Mouse (Mus musculus) ES-E14 (cell line): ENCODE data around the gene Kmt2d. TPM values are rescaled to one million over a fixed set of nuclear protein-coding genes. Genes with fewer than 3 reads are reported as not detected.

Source experiments
- DNase-seq: peaks from one replicate; pipeline ENCODE4 v3.0.0-alpha.2; 2013; ENCODE audit warnings: low read depth, low spot score
- H3K27ac ChIP-seq: 2 replicates; pipeline ENCODE4 v1.5.1; 2012; ENCODE audit warnings: low read depth, mild to moderate bottlenecking, low read length, moderate library complexity, mixed read lengths; ENCODE audit not compliant: poor library complexity, insufficient read depth, severe bottlenecking
- H3K36me3 ChIP-seq: 2 replicates; pipeline ENCODE4 v1.6.1; 2012; ENCODE audit warnings: mild to moderate bottlenecking, low read length, moderate library complexity, mixed read lengths; ENCODE audit not compliant: control insufficient read depth, poor library complexity, insufficient read depth, severe bottlenecking
- H3K4me1 ChIP-seq, 2 experiments: fragments of 150-350 bp in 1 of 2; sonication (generic) in 1 of 2; 2 replicates each; pipeline ENCODE4 v1.6.1; 2012; ENCODE audit warnings: low read length in 2 of 2, mild to moderate bottlenecking in 1 of 2, mixed read lengths in 1 of 2; ENCODE audit not compliant: control insufficient read depth in 2 of 2, insufficient read depth in 2 of 2, poor library complexity in 1 of 2
- H3K4me3 ChIP-seq, 2 experiments: fragments of 150-350 bp in 1 of 2; sonication (generic) in 1 of 2; 2 replicates each; pipeline ENCODE4 v1.5.1; 2012; ENCODE audit warnings: low read length in 2 of 2, low read depth in 1 of 2, mild to moderate bottlenecking in 1 of 2, mixed read lengths in 1 of 2; ENCODE audit not compliant: insufficient read depth in 1 of 2, poor library complexity in 1 of 2, severe bottlenecking in 1 of 2
- H3K9ac ChIP-seq: 2 replicates; pipeline ENCODE4 v1.6.1; 2012; ENCODE audit warnings: low read depth, mild to moderate bottlenecking, low read length, mixed read lengths; ENCODE audit not compliant: poor library complexity, insufficient read depth, severe bottlenecking
- H3K9me3 ChIP-seq: fragments of 150-350 bp; sonication (generic); 2 replicates; pipeline ENCODE4 v1.6.1; 2012; ENCODE audit warnings: low read depth, mild to moderate bottlenecking, low read length; ENCODE audit not compliant: control insufficient read depth, insufficient read depth
- CHD2 ChIP-seq: IDR thresholded peaks from 2 replicates; pipeline ENCODE4 v1.6.1; 2014; ENCODE audit warnings: mild to moderate bottlenecking, low read depth, low read length, inconsistent platforms
- HCFC1 ChIP-seq: IDR thresholded peaks from 2 replicates; pipeline ENCODE4 v1.6.1; 2012; ENCODE audit warnings: low read length, inconsistent platforms, borderline replicate concordance; ENCODE audit not compliant: insufficient read depth
- MAFK ChIP-seq: IDR thresholded peaks from 2 replicates; pipeline ENCODE4 v1.6.1; 2014; ENCODE audit warnings: mild to moderate bottlenecking, low read depth, low read length, inconsistent platforms; ENCODE audit not compliant: insufficient read depth
- ZC3H11A ChIP-seq: IDR thresholded peaks from 2 replicates; pipeline ENCODE4 v1.6.1; 2012; ENCODE audit warnings: low read depth, mild to moderate bottlenecking, inconsistent platforms, low read length, borderline replicate concordance
- ZNF384 ChIP-seq: IDR thresholded peaks from 2 replicates; pipeline ENCODE4 v1.6.1; 2012; ENCODE audit warnings: low read depth, low read length, inconsistent platforms
- in situ Hi-C, 2 experiments: fragments of 600-800 bp; cut with MboI; formaldehyde crosslinking; loops; one replicate each; pipeline ENCODE4 v1.15.1; 2025; ENCODE audit warnings: low sequenced_read_pairs in 2 of 2, inconsistent platforms in 1 of 2; ENCODE audit not compliant: unreplicated experiment in 2 of 2
- total RNA-seq: library from RNA; depleted of rRNA; stranded (reverse); fragments of 300-350 nt; gene quantifications from 2 replicates; pipeline ENCODE4 v1.2.3, GENCODE M21; 2012

The Kmt2d gene
- total RNA-seq, 1 experiment, result 35.9 TPM

DNA sequence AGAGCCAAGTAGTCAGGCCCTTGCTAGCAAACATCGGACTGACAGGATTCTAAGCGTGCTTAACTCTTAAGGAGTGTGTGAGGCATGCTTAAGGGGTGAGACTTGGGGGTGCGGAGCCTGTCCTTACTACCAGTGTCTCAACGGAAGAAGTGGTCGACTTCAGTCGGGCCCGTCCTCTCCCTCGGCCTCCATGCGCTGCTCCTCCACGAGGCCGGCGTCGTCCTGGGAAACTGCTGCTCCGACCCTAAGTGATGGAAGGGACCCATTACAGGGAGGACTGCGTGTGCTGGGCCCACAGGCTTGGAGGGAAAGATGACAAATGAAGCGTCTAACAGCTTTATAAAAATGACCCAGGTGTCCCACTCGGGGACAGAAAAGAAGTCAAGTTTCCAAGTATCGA, 10.1 kb downstream of the Kmt2d start:
- no peak for DNase-seq
- no peaks in the 10 kb centered on the region for H3K4me1 ChIP-seq
- no peak overlapping the region for H3K9ac ChIP-seq
- no peak overlapping the region for H3K4me3 ChIP-seq
- peaks cover 95% of the 10 kb centered on the region for H3K36me3 ChIP-seq
- in situ Hi-C loops, result no loop called here
- H3K9me3 ChIP-seq, result no peaks in the 10 kb centered on the region
- H3K27ac ChIP-seq, result no peak overlapping the region
- TF ChIP-seq ZNF384 (no peak), CHD2 (no peak), HCFC1 (no peak), ZC3H11A (no peak), MAFK (no peak)

- in situ Hi-C loops, result no loop called here
- H3K9ac ChIP-seq, result no peak overlapping the region
- H3K36me3 ChIP-seq, result peaks cover 95% of the 10 kb centered on the region
- DNase-seq, result no peak
- TF ChIP-seq ZNF384 (no peak), ZC3H11A (no peak), CHD2 (no peak), MAFK (no peak), HCFC1 (no peak)
- no peak overlapping the region for H3K4me3 ChIP-seq
- no peak overlapping the region for H3K27ac ChIP-seq
- H3K9me3 ChIP-seq, result no peaks in the 10 kb centered on the region
- no peaks in the 10 kb centered on the region for H3K4me1 ChIP-seq
Observed at GRCm38 (mm10) chr15:98859319-98860043, 11.5 kb downstream of the Kmt2d start.

GRCm38 (mm10) chr15:98854214-98854613, 16.8 kb downstream of the Kmt2d start:
- H3K4me3 ChIP-seq, result no peak overlapping the region
- H3K9ac ChIP-seq, result no peak overlapping the region
- no peaks in the 10 kb centered on the region for H3K9me3 ChIP-seq
- H3K36me3 ChIP-seq, result peaks cover 97% of the 10 kb centered on the region
- no peak for TF ChIP-seq ZNF384
- no peak for TF ChIP-seq CHD2
- TF ChIP-seq HCFC1, result no peak
- no peak for TF ChIP-seq ZC3H11A
- TF ChIP-seq MAFK, result no peak
- in situ Hi-C loops, result no loop called here
- DNase-seq, result no peak
- H3K4me1 ChIP-seq, result no peaks in the 10 kb centered on the region; a peak in 1 of 4 replicates
- no peak overlapping the region for H3K27ac ChIP-seq

DNA sequence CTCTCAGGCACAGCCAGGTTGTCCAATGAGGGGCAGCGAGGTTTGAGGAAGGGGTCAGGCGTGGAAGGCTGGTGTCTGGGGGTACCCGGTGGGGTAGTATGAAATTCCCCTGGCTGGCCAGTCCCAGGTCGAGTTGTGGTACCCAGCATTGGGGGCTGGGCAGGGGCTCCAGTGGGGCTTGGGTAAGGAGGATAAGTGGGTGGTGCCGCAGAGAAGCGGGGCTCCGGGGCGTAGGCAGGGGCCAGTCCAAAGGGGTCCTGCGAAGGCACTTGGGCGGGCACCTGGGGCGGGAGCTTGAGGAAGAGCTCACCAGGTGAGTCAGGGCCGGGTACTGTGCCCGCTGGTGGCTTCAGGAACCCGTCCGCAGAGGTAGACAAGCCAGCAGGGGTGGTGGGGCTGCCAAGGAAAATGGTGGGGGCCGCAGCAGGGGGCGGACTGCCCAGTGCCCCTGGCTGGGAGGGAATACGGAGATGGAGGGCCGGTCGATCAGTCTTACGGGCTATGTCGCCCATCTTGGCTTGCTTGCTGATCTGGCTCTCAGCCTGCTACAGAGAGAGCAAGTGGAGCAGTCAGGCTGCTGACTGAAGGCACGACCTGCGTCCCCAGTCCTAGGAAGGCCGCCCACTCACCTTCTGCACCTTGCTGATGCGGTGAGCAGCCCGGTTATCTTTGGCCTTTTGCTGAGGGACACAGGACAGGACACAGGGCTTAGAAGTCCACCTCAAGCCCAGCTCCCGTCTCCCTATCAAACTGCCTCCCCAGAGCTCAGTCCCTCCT, 17.7 kb downstream of the Kmt2d start:
- Histone ChIP-seq H3K27ac (no peak overlapping the region), H3K36me3 (peaks cover 96% of the 10 kb centered on the region), H3K9ac (no peak overlapping the region), H3K9me3 (no peaks in the 10 kb centered on the region), H3K4me3 (no peak overlapping the region), H3K4me1 (no peaks in the 10 kb centered on the region; a peak in 1 of 4 replicates)
- in situ Hi-C loops, result no loop called here
- TF ChIP-seq MAFK (no peak), CHD2 (no peak), ZNF384 (no peak), HCFC1 (no peak), ZC3H11A (no peak)
- no peak for DNase-seq
